ENCODE assay signal across 12 mouse cellular contexts in the genomic region with DNA sequence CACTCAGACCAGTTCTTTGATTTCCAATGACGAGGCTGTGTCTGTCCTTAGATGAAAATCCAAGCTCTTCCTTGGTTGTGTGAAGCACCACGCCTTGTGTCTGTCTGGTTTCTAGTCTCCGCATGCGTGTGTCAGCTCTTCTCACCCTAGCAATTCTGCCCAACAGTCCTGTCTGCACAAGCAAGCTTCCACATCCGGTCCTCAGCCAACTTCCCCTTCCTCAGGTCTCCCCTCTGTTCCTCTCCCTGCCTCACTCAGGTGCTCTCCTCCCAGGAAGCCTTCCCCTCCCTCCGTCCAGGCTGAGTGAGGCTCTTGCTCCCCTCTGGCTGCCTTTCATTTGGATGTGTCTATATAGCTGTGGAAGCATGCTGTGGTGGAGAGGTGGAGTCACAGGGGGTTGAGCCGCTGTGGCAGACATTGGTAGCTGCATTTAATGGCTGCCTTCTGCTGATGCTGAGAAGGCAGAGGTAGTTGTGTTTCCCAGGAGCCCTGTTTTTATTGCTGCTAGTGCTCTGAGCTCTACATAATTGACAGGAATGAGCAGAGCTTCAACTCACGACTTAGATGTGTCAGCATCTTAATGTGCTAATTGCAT.
A peak's percentile ranks its signal among the peaks of the same experiment; 100 is the strongest.
DNase-seq lines count a peak whose midpoint lies in the region; ATAC-seq and TF ChIP-seq lines count a peak whose summit lies in the region.
"Had no signal": no experiment of that assay in that cellular context is flagged by ENCODE, and none has a peak within 500 bp of the region (broad histone marks: within the 10 kb centered on the region; RNA-seq: fewer than 3 reads in every experiment).

No protein-coding gene starts in this region.

- no peak for TF ChIP-seq CTCF in midbrain, postnatal 0 days (IDR thresholded peaks at IDR 0.05)
- TF ChIP-seq CTCF in intestine, postnatal 0 days (IDR thresholded peaks at IDR 0.05; ENCODE audit: low read depth), result no peak

- no peaks in the 10 kb centered on the region for H3K27me3 ChIP-seq in midbrain, embryonic 15.5 days (replicated peaks)
- no peaks in the 10 kb centered on the region for H3K27me3 ChIP-seq in midbrain, postnatal 0 days (ENCODE audit: insufficient read depth, low read length)
- H3K27me3 ChIP-seq in limb, embryonic 11.5 days (ENCODE audit: control insufficient read depth, insufficient read depth, low read length), result no peaks in the 10 kb centered on the region
- H3K27me3 ChIP-seq in splenic B cell, adult 2 months (ENCODE audit: control insufficient read depth, insufficient read depth, low read length, poor library complexity, severe bottlenecking), result no peaks in the 10 kb centered on the region
- no peaks in the 10 kb centered on the region for H3K27me3 ChIP-seq in intestine, postnatal 0 days (replicated peaks; ENCODE audit: control insufficient read depth, insufficient read depth, low read length)

- no peak overlapping the region for H3K4me3 ChIP-seq in midbrain, embryonic 15.5 days
- no peak overlapping the region for H3K4me3 ChIP-seq in midbrain, postnatal 0 days (ENCODE audit: low read depth, low read length)
- H3K4me3 ChIP-seq in limb, embryonic 11.5 days (ENCODE audit: low read depth, low read length), result no peak overlapping the region
- no peak overlapping the region for H3K4me3 ChIP-seq in intestine, postnatal 0 days (ENCODE audit: low read depth, low read length)
- H3K4me3 ChIP-seq: myocyte had no signal

- no peaks in the 10 kb centered on the region for H3K9me3 ChIP-seq in midbrain, embryonic 15.5 days
- no peaks in the 10 kb centered on the region for H3K9me3 ChIP-seq in midbrain, postnatal 0 days (ENCODE audit: low read length)
- H3K9me3 ChIP-seq in limb, embryonic 11.5 days (ENCODE audit: control insufficient read depth, low read length), result no peaks in the 10 kb centered on the region
- H3K9me3 ChIP-seq in intestine, postnatal 0 days (ENCODE audit: control insufficient read depth), result no peaks in the 10 kb centered on the region

- no peaks in the 10 kb centered on the region; the same call in 1 of the 2 replicates for H3K4me1 ChIP-seq in midbrain, embryonic 15.5 days
- H3K4me1 ChIP-seq in midbrain, postnatal 0 days (ENCODE audit: insufficient read depth, low read length), result no peaks in the 10 kb centered on the region
- H3K4me1 ChIP-seq in limb, embryonic 11.5 days (ENCODE audit: control insufficient read depth, insufficient read depth, low read length), result peaks cover 37% of the 10 kb centered on the region
- no peaks in the 10 kb centered on the region for H3K4me1 ChIP-seq in intestine, postnatal 0 days (replicated peaks; ENCODE audit: control insufficient read depth, insufficient read depth, low read length)

- no peaks in the 10 kb centered on the region for H3K36me3 ChIP-seq in midbrain, embryonic 15.5 days (replicated peaks)
- H3K36me3 ChIP-seq in midbrain, postnatal 0 days (ENCODE audit: insufficient read depth, low read length), result no peaks in the 10 kb centered on the region
- H3K36me3 ChIP-seq in limb, embryonic 11.5 days (ENCODE audit: control insufficient read depth, insufficient read depth, low read length), result no peaks in the 10 kb centered on the region
- peaks cover 4% of the 10 kb centered on the region for H3K36me3 ChIP-seq in splenic B cell, adult 2 months (ENCODE audit: control insufficient read depth, insufficient read depth, low read length, poor library complexity, severe bottlenecking)
- H3K36me3 ChIP-seq in intestine, postnatal 0 days (ENCODE audit: control insufficient read depth, insufficient read depth), result peaks cover 15% of the 10 kb centered on the region; the same call in 1 of the 2 replicates

- WGBS in midbrain, embryonic 15.5 days, result 70% methylated on average over 8 of the region's 8 CpGs
- WGBS in midbrain, postnatal 0 days, result 73% methylated on average over 8 of the region's 8 CpGs
- WGBS in limb, embryonic 11.5 days, result 58% methylated on average over 8 of the region's 8 CpGs
- WGBS in intestine, postnatal 0 days, result 79% methylated on average over 8 of the region's 8 CpGs

- no peak for ATAC-seq in midbrain, embryonic 15.5 days (replicated peaks)
- ATAC-seq in midbrain, postnatal 0 days (ENCODE audit: low FRiP score), result no peak
- no peak for ATAC-seq in limb, embryonic 11.5 days (ENCODE audit: insufficient number of reproducible peaks, low FRiP score, low TSS enrichment, low read depth)
- no peak for ATAC-seq in intestine, postnatal 0 days

- peak; percentile 10 for DNase-seq in embryo, embryonic 11 days
- no peak for DNase-seq in embryo, embryonic 9.5 days (ENCODE audit: extremely low spot score)
- no peak for DNase-seq in midbrain, postnatal 0 days (ENCODE audit: low spot score)
- DNase-seq in limb, embryonic 11.5 days (ENCODE audit: low spot score), result no peak
- DNase-seq in splenic B cell, adult 2 months (ENCODE audit: low read depth, low spot score), result peak; percentile 44
- no peak for DNase-seq in ovary, adult 18-20 months (ENCODE audit: low spot score)
- DNase-seq: cerebellum, adult 11 months; kidney, postnatal 14 days had no signal

- 0 out of 2 replicates have a peak overlapping the region, but pooled peaks have one; percentile 31 for H3K27ac ChIP-seq in midbrain, embryonic 15.5 days
- H3K27ac ChIP-seq in midbrain, postnatal 0 days (ENCODE audit: low read depth, low read length), result no peak overlapping the region
- peak overlapping the region; percentile 60 for H3K27ac ChIP-seq in limb, embryonic 11.5 days (replicated peaks; ENCODE audit: low read depth, low read length)
- H3K27ac ChIP-seq in intestine, postnatal 0 days (ENCODE audit: low read depth, low read length), result no peak overlapping the region
- H3K27ac ChIP-seq: liver, embryonic 14.5 days had no signal

- H3K4me2 ChIP-seq in midbrain, embryonic 15.5 days, result no peak overlapping the region
- no peak overlapping the region for H3K4me2 ChIP-seq in midbrain, postnatal 0 days (ENCODE audit: low read depth, low read length, poor library complexity, severe bottlenecking)
- H3K4me2 ChIP-seq in limb, embryonic 11.5 days (ENCODE audit: low read depth, severe bottlenecking), result no peak overlapping the region
- no peak overlapping the region for H3K4me2 ChIP-seq in intestine, postnatal 0 days (replicated peaks; ENCODE audit: low read depth)

- H3K9ac ChIP-seq in midbrain, embryonic 15.5 days, result no peak overlapping the region
- no peak overlapping the region for H3K9ac ChIP-seq in midbrain, postnatal 0 days (replicated peaks; ENCODE audit: low read length, poor library complexity, severe bottlenecking)
- H3K9ac ChIP-seq in limb, embryonic 11.5 days (ENCODE audit: low read length), result no peak overlapping the region
- H3K9ac ChIP-seq in intestine, postnatal 0 days (ENCODE audit: low read depth, low read length), result no peak overlapping the region
- H3K9ac ChIP-seq: liver, embryonic 14.5 days had no signal

Comparison
In these comparisons a context has a peak if more than half of its experiments do, and no peak if none do; other contexts are left out.
1. DNase-seq: peak in embryo, embryonic 11 days (single experiment) and splenic B cell, adult 2 months (single experiment); none in embryo, embryonic 9.5 days (single experiment), midbrain, postnatal 0 days (single experiment), limb, embryonic 11.5 days (single experiment) and ovary, adult 18-20 months (single experiment).
2. H3K27ac ChIP-seq: peak in midbrain, embryonic 15.5 days (single experiment) and limb, embryonic 11.5 days (single experiment); none in midbrain, postnatal 0 days (single experiment) and intestine, postnatal 0 days (single experiment).